Mouse (Mus musculus) adrenal gland, postnatal 36 days (tissue): ENCODE data around the gene Topbp1. TPM values are rescaled to one million over a fixed set of nuclear protein-coding genes. Genes with fewer than 3 reads are reported as not detected.

Experiments
- DNase-seq, 2 experiments: peaks; one replicate each; pipeline ENCODE4 v3.0.0; 2021; ENCODE audit warnings: mixed read lengths in 1 of 2
- total RNA-seq, 2 experiments: library from RNA; stranded (reverse); gene quantifications; 2 replicates each; pipeline ENCODE4 v1.2.3; 2021

Gene Topbp1
- total RNA-seq, 2 experiments from 2014 or later: 27.7 to 28.0 TPM

GRCm38 (mm10) chr9:103348791-103349190, 43.8 kb downstream of the Topbp1 start:
- no peak for DNase-seq

DNA sequence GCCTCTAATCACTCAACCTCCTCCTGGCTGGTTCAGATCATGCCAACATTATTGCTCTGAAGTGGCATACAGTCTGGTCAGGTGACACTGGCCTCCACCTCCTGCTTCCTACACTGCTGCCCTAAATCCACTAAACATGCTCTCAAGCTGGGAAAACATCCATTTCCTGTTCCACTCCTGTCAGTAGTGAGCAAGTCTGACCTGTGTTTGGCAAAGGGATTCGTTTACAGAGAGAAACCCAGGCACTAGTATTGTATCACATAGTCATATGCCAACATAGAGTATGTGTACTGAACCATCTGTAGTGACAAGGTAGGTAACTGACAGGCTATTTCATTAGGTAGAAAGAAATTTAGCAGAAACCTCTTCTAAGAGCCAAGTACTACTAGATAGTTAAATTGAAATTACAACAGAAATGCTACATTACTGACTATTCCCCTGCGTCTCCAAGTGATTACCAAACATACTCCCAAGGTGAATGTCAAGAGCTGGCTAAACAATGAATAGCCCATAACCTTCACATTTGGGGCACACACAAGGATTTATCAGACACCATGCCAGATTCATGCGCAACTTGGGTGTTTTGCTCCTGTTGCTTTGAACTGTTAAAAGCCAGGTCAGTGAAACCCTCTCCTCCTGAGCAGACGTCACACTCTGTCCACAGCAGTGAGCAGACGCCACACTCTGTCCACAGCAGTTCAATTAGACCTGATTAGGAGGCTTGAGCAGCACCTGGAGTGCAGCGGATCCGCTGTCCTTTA, 48.7 kb downstream of the Topbp1 start:
- DNase-seq: peak; percentile 14 to 61

- no peak for DNase-seq
Observed at GRCm38 (mm10) chr9:103357893-103358292, 52.9 kb downstream of the Topbp1 start.

DNA sequence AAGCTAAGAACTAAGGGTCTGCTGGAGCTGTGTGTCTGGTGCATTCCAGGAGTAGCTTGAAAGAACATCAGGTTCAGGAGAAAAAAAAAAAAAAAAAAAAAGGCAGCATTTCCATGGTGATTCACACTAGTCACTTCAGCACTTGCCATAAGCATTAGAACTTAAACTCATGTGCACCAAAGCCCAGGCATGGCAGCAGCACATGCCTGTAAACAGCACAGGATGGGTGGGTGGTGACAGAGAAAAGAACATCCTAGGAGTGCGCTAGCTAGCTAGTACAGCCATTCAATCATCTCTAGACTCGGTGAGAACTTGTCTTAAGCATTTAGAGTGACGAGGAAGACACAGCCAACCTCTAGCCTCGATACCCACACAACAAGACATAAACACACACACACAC, 53.5 kb downstream of the Topbp1 start:
- no peak for DNase-seq

DNA sequence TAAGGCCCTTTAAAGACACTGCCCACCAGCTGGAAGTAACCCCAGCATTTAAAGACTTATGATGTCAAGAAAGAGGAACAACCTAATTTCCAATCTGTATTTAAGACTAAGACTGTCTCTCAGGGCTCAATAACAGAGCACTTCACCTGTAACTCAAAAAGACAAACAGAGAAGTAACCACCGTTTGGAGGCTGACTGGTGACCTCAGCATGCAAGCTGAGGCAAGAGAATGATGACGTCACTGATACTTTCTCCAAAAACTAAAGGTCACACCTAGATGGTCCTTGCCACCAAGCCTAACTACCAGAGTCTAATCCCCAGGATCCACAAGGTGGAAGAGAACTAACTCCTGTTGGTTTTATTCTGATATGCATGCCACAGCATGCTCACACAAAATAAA, 55.6 kb downstream of the Topbp1 start:
- no peak for DNase-seq

- no peak for DNase-seq
Observed at GRCm38 (mm10) chr9:103363088-103363487, 58.1 kb downstream of the Topbp1 start.

DNA sequence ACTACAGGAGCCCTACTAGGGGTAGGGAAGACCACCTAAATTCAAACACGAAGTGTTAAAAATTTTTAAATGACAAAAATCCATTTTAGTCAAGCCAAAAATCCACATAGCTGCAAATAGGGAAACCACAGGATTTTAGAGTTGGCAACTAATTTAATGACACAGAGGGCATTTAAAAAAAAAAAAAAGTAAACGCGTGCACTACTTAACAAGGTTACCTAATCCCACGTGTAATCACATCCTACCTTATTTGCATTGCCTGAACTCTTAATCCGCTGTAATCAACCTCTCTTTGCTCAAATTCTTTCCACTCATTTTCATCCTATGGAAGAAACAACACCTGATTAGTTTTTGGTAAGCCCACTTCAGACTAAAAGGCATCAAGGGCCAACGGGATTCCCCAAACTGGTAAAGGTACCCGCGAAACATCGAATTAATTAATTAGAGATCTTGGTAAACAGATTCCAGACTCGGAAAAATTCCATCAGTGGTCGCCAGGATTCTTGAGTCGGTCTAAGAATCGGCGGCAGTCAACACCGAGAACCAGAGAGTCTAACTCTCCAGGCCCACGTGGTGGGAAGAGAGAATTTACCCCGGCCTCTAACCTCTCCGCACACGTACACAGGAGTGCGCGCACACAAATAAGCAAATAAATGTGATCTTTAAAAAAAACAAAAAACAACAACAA, 58.9 kb downstream of the Topbp1 start:
- DNase-seq: peak; percentile 32

DNA sequence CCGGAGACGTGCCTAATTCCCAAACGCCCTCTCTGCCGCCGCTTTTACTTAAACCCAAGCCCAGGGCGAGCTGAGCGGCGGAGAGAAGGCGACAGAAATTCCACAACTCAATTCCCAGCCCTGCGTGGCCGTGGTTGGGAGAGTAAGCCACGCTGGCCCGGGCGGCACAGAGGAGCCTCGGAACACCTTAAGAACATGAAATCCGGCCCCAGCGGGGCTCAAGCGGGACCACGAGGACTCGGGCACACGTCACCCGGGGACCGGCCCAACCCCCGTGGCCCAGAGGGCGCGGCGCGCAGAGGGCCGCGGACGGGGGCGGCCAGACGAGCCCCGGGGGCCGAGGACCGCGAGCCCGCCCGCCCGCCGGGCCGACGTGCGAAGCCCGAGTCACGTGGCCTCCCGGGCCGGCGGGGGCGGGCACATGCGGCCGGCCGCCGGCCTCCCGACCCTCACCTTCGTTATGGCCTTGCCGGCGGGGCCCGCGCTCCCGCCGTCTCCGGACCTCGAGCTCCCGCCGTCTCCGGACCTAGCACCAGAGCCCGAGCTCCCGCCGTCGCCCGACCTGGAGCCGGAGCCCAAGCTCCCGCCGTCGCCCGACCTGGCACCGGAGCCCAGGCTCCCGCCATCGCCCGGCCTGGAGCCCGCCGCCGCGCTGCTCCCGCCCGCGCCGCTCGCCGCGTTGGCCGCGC, 59.7 kb downstream of the Topbp1 start:
- peak; percentile 81 to 88 for DNase-seq

DNA sequence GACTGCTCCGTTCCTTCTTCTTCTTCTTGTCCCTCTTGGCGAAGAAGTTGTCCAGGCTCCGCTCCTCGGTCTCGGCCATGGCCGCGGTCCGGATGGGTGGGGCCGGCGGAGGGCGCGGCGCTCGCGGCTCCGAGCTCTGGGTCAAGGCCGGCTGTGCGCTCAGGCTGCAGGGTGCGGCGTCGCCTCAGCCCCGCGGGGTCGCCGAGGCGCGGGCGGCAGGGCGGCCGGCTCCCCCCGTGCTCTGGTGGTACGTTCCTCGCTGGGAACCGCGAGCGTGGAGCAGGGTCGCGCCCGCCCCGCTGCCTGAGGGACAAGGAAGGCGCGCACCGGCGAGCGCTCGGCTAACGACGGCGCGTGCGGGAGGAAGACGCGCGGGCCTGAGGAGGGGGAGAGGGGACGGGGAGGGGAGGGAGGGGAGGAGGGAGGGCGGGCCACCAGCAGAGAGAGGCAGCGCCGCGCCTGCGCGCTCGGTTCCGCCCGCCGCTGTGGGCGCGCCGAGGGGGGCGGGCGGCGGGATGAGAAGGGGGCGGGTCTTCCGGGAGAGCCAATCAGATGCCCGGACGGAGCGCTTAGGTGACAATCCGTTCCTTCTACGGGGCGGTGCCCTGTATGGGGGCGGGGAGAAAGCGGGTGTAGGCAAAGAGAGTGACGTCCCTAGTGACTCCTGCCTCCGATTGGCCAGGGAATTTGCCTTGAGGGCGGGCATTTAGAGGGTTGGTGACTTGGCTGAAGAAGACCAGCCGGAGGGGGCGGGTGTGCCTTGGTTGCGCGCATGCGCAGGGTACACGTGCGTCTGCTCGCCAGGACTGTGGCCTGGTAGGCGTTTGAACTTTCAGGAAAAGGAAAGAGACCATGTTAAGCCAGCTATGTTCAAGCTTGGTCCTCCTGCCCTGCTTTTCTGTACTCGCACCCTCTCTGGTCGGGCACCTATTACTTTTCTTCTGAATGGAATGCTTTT, 60.6 kb downstream of the Topbp1 start, which contains the start of gene Cdv3:
Gene Cdv3, minus strand, starts transcription at position 551 of the 958 bp plus-strand sequence.
- DNase-seq: peak; percentile 99

DNA sequence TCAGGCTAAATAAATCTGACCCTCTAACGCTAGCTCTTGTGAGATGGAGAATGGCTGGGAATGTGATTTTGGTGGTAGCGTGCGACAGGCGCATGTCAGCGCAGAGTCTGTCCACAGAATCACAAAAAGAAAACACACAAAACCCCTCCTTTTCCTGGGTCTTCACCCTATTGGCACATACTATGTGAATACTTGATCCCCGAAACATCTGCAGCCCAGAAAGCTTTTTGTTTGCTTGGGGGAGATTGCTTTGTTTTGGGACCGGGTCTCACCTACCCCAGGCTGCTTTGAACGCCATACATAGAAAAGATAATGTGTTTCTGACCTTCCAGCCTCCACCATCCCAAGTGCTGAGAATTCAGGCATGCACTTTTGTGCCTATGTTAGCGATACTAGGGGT, 61.3 kb downstream of the Topbp1 start:
- DNase-seq: no peak

- DNase-seq: no peak
Observed at GRCm38 (mm10) chr9:103369951-103370350, 64.9 kb downstream of the Topbp1 start.

GRCm38 (mm10) chr9:103372271-103373010, 67.4 kb downstream of the Topbp1 start:
- peak; percentile 37 to 43 for DNase-seq

- no peak for DNase-seq
Observed at GRCm38 (mm10) chr9:103376346-103377320, 71.6 kb downstream of the Topbp1 start.

- no peak for DNase-seq
Observed at GRCm38 (mm10) chr9:103378686-103379085, 73.7 kb downstream of the Topbp1 start.

GRCm38 (mm10) chr9:103379199-103379598, 74.2 kb downstream of the Topbp1 start:
- no peak for DNase-seq

DNA sequence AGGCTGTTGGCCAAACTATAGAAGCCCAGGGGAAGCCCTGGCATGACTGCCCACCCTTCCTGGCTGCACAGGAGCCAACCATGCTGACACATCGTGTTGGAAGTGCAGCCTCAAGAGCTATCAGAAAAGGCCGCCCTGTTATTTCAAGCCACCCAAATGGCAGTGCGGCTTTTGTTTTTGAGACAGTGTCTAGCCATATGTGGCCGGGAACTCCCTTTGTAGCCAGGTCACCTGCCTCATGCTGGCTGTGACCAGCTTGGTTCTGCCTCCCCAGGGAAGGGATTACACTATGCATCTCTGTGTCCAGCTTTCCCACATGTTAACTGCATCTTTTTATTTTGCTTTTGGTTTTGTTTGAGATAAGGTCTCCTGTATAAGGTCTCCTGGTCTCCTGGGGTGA, 75.6 kb downstream of the Topbp1 start:
- no peak for DNase-seq

DNA sequence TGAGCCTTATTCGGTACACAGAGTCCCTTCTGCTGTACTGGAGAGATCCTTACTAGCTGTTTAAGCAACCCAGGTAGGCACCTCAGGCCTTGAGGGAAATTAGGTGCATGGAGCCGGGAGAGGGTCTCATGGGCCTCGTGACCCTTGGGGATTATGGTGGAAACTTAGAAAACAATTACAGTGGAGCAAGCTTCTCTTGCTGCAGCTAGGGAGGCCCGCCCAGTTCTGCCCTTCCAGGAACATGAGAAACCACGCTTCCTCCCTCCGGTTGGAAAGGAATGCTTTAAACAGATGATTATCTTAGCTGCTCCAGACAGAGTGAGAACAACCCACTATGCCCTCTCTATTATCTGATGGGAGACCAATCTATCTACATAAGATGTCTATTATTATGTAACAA, 78.0 kb downstream of the Topbp1 start:
- no peak for DNase-seq

DNA sequence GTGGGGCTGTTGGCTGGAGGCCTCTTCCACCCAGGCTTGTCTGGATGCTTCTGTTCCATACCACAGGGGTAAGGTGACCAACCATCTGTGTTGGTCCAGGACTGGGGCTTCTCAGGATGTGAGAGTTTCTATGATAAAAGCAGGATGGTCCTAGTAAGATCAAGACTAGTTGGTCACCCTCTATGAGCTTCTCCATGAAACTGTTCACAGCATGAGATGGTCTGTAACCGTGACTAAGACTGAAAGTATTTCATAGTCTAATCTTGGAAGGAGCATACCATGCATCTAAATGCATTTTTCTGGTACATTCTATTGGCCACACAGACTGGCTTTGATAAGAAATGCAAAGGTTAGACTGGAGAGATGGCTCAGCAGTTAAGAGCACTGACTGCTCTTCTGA, 78.6 kb downstream of the Topbp1 start:
- DNase-seq: no peak

DNA sequence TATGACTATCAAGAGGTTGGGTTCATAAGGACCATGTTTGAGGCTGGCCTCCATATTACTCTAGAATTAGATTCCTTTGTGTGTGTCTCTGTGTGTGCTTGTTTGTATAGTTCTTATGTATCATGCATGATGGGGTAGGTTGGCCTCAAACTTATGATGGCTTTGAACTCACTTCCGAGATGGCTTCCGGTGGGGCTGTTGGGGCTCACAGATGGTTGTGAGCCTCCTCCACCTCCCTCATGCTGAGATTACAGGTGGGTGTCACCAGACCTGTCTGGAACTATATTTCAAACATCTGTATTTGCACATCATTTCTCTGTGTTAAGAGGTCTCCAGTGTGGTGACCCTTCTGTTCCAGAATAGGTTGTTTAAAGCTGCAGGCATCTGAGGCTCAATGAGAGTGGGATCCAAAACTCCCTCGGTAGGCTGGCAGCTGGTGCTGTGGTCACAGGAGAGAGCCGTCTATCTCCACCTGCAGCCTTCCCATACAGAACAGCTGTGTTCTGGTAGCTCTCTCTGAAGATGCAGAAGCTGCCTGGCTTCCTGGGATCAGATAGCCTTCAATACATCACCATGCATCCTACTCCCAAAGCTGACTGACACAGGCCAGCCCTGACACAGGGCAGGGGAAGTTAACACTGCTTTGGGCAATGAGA, 79.3 kb downstream of the Topbp1 start:
- DNase-seq: no peak
